Comparison of ENCODE assay signal across 12 mouse cellular contexts in genomic region chr10:42635046-42635445, GRCm38 (mm10). TPM values are rescaled to one million over a fixed set of nuclear protein-coding genes. Genes with fewer than 3 reads are reported as not detected.
DNase-seq lines count a peak whose midpoint lies in the region; ATAC-seq and TF ChIP-seq lines count a peak whose summit lies in the region.
"Had no signal": no experiment of that assay in that cellular context is flagged by ENCODE, and none has a peak within 500 bp of the region (broad histone marks: within the 10 kb centered on the region; RNA-seq: fewer than 3 reads in every experiment).

No protein-coding gene starts in this region.

- H3K4me3 ChIP-seq in heart, embryonic 11.5 days (ENCODE audit: low read depth, low read length), result no peak overlapping the region
- H3K4me3 ChIP-seq in liver, embryonic 15.5 days (replicated peaks), result no peak overlapping the region
- H3K4me3 ChIP-seq in forebrain, embryonic 13.5 days, result peak overlapping the region; percentile 38
- H3K4me3 ChIP-seq in midbrain, embryonic 15.5 days, result no peak overlapping the region
- H3K4me3 ChIP-seq in intestine, postnatal 0 days (ENCODE audit: low read depth, low read length), result no peak overlapping the region

- WGBS in heart, embryonic 11.5 days (ENCODE audit: insufficient replicate concordance), result 3% methylated on average over 11 of the region's 11 CpGs
- 4% methylated on average over 11 of the region's 11 CpGs for WGBS in liver, embryonic 15.5 days (ENCODE audit: insufficient replicate concordance)
- 3% methylated on average over 11 of the region's 11 CpGs for WGBS in forebrain, embryonic 13.5 days
- WGBS in midbrain, embryonic 15.5 days, result 2% methylated on average over 11 of the region's 11 CpGs
- WGBS in intestine, postnatal 0 days, result 6% methylated on average over 11 of the region's 11 CpGs

- no peak for TF ChIP-seq CTCF in intestine, postnatal 0 days (IDR thresholded peaks at IDR 0.05; ENCODE audit: low read depth)

- no peak for ATAC-seq in heart, embryonic 11.5 days (replicated peaks; ENCODE audit: insufficient number of reproducible peaks, low FRiP score, low TSS enrichment)
- no peak for ATAC-seq in liver, embryonic 15.5 days (ENCODE audit: insufficient read depth)
- no peak for ATAC-seq in forebrain, embryonic 13.5 days
- no peak for ATAC-seq in midbrain, embryonic 15.5 days (replicated peaks)
- no peak for ATAC-seq in intestine, postnatal 0 days
- ATAC-seq: intestine, embryonic 15.5 days had no signal

- no peak for DNase-seq in heart, adult 8-10 months (ENCODE audit: low spot score)
- no peak for DNase-seq in liver
- no peak for DNase-seq in c-Kit-positive CD71-positive TER-119-positive erythroid progenitor cells, embryonic 14.5 days (ENCODE audit: low spot score)
- DNase-seq: cerebellum, postnatal 36 days had no signal

- H3K27ac ChIP-seq in heart, embryonic 11.5 days (ENCODE audit: low read depth, low read length), result no peak overlapping the region
- no peak overlapping the region for H3K27ac ChIP-seq in liver, embryonic 15.5 days (replicated peaks)
- peak overlapping the region; percentile 96 for H3K27ac ChIP-seq in forebrain, embryonic 13.5 days
- no peak overlapping the region for H3K27ac ChIP-seq in midbrain, embryonic 15.5 days
- H3K27ac ChIP-seq in intestine, postnatal 0 days (ENCODE audit: low read depth, low read length), result no peak overlapping the region
- H3K27ac ChIP-seq: intestine, embryonic 15.5 days had no signal

- no peaks in the 10 kb centered on the region for H3K36me3 ChIP-seq in heart, embryonic 11.5 days (ENCODE audit: control insufficient read depth, insufficient read depth, low read length)
- no peaks in the 10 kb centered on the region for H3K36me3 ChIP-seq in liver, embryonic 15.5 days (replicated peaks)
- no peaks in the 10 kb centered on the region for H3K36me3 ChIP-seq in forebrain, embryonic 13.5 days (ENCODE audit: poor library complexity, severe bottlenecking)
- H3K36me3 ChIP-seq in midbrain, embryonic 15.5 days (replicated peaks), result no peaks in the 10 kb centered on the region
- no peaks in the 10 kb centered on the region for H3K36me3 ChIP-seq in intestine, postnatal 0 days (ENCODE audit: control insufficient read depth, insufficient read depth)
- H3K36me3 ChIP-seq: intestine, embryonic 15.5 days had no signal

- H3K9me3 ChIP-seq in heart, embryonic 11.5 days (replicated peaks; ENCODE audit: control insufficient read depth, low read length), result no peaks in the 10 kb centered on the region
- H3K9me3 ChIP-seq in liver, embryonic 15.5 days (replicated peaks), result no peaks in the 10 kb centered on the region
- no peaks in the 10 kb centered on the region for H3K9me3 ChIP-seq in forebrain, embryonic 13.5 days (replicated peaks)
- no peaks in the 10 kb centered on the region for H3K9me3 ChIP-seq in midbrain, embryonic 15.5 days
- no peaks in the 10 kb centered on the region for H3K9me3 ChIP-seq in intestine, postnatal 0 days (ENCODE audit: control insufficient read depth)
- H3K9me3 ChIP-seq: intestine, embryonic 15.5 days had no signal

- H3K4me1 ChIP-seq in heart, embryonic 11.5 days (ENCODE audit: control insufficient read depth, insufficient read depth, low read length), result peaks cover 18% of the 10 kb centered on the region
- H3K4me1 ChIP-seq in liver, embryonic 15.5 days (replicated peaks), result peaks cover 42% of the 10 kb centered on the region
- peaks cover 73% of the 10 kb centered on the region for H3K4me1 ChIP-seq in forebrain, embryonic 13.5 days
- peaks cover 48% of the 10 kb centered on the region for H3K4me1 ChIP-seq in midbrain, embryonic 15.5 days
- peaks cover 14% of the 10 kb centered on the region; the same call in 1 of the 2 replicates for H3K4me1 ChIP-seq in intestine, postnatal 0 days (replicated peaks; ENCODE audit: control insufficient read depth, insufficient read depth, low read length)

- H3K9ac ChIP-seq in heart, embryonic 11.5 days (ENCODE audit: low read depth, low read length), result no peak overlapping the region
- H3K9ac ChIP-seq in liver, embryonic 15.5 days, result no peak overlapping the region
- peak overlapping the region; percentile 69 for H3K9ac ChIP-seq in forebrain, embryonic 13.5 days
- H3K9ac ChIP-seq in midbrain, embryonic 15.5 days, result no peak overlapping the region
- no peak overlapping the region for H3K9ac ChIP-seq in intestine, postnatal 0 days (ENCODE audit: low read depth, low read length)
- H3K9ac ChIP-seq: intestine, embryonic 15.5 days had no signal

- H3K4me2 ChIP-seq in heart, embryonic 11.5 days, result peak overlapping the region; percentile 62
- H3K4me2 ChIP-seq in liver, embryonic 15.5 days, result 0 out of 2 replicates have a peak overlapping the region, but pooled peaks have one; percentile 7
- H3K4me2 ChIP-seq in forebrain, embryonic 13.5 days, result peak overlapping the region; percentile 75
- H3K4me2 ChIP-seq in midbrain, embryonic 15.5 days, result peak overlapping the region; percentile 47; the same call in 1 of the 2 replicates
- H3K4me2 ChIP-seq in intestine, postnatal 0 days (replicated peaks; ENCODE audit: low read depth), result no peak overlapping the region

- H3K27me3 ChIP-seq in heart, embryonic 11.5 days (ENCODE audit: control insufficient read depth, insufficient read depth, low read length), result peaks cover 78% of the 10 kb centered on the region
- H3K27me3 ChIP-seq in liver, embryonic 15.5 days, result peaks cover 86% of the 10 kb centered on the region
- peaks cover 21% of the 10 kb centered on the region; the same call in 1 of the 2 replicates for H3K27me3 ChIP-seq in forebrain, embryonic 13.5 days
- H3K27me3 ChIP-seq in midbrain, embryonic 15.5 days (replicated peaks), result peaks cover 43% of the 10 kb centered on the region
- H3K27me3 ChIP-seq in intestine, postnatal 0 days (replicated peaks; ENCODE audit: control insufficient read depth, insufficient read depth, low read length), result peaks cover 79% of the 10 kb centered on the region

RNA-seq across cellular contexts. Expression of gene Ostm1, which starts 51.4 kb away (rescaled TPM):
- 27.1 and 28.2 TPM in 2 replicates for polyA plus RNA-seq in heart, embryonic 11.5 days (2014; fragmentation: Nextera tagmentation; extraction: Ambion mirVana)
- total RNA-seq in heart, adult 8-10 months (2022), result 10 to 100 TPM; 20.3 to 23.7 (median 21.8) TPM
- 12.0 and 12.2 TPM in 2 replicates for polyA plus RNA-seq in liver, embryonic 15.5 days (2015; fragmentation: Nextera tagmentation; extraction: Ambion mirVana)
- 57.1 and 63.2 TPM in 2 replicates for polyA plus RNA-seq in forebrain, embryonic 13.5 days (2015; fragmentation: Nextera tagmentation; extraction: Ambion mirVana)
- 37.2 and 39.7 TPM in 2 replicates for polyA plus RNA-seq in midbrain, embryonic 15.5 days (2015; fragmentation: Nextera tagmentation; extraction: Ambion mirVana)
- polyA plus RNA-seq in intestine, postnatal 0 days (2015; fragmentation: Nextera tagmentation; extraction: Ambion mirVana), result 25.4 and 29.1 TPM in 2 replicates

RNA-seq across cellular contexts. Expression of gene Nr2e1, which starts 51.6 kb away (rescaled TPM):
- polyA plus RNA-seq in heart, embryonic 11.5 days (2014; fragmentation: Nextera tagmentation; extraction: Ambion mirVana), result 0.06 TPM in 1 of 2 replicates, not detected in the other
- total RNA-seq in heart, adult 8-10 months (2022), result not detected
- not detected in 2 replicates for polyA plus RNA-seq in liver, embryonic 15.5 days (2015; fragmentation: Nextera tagmentation; extraction: Ambion mirVana)
- 71.0 and 77.0 TPM in 2 replicates for polyA plus RNA-seq in forebrain, embryonic 13.5 days (2015; fragmentation: Nextera tagmentation; extraction: Ambion mirVana)
- polyA plus RNA-seq in midbrain, embryonic 15.5 days (2015; fragmentation: Nextera tagmentation; extraction: Ambion mirVana), result 5.3 and 6.5 TPM in 2 replicates
- not detected in 2 replicates for polyA plus RNA-seq in intestine, postnatal 0 days (2015; fragmentation: Nextera tagmentation; extraction: Ambion mirVana)
- polyA plus RNA-seq: intestine, embryonic 15.5 days; liver, embryonic 16.5 days; stomach, embryonic 14.5 days had no signal
